Mouse (Mus musculus): ENCODE results near the gene Wfdc21. TPM values are rescaled to one million over a fixed set of nuclear protein-coding genes. Genes with fewer than 3 reads are reported as not detected.

The Wfdc21 gene
- polyA plus RNA-seq, 1 experiment = 0.36 TPM

DNA sequence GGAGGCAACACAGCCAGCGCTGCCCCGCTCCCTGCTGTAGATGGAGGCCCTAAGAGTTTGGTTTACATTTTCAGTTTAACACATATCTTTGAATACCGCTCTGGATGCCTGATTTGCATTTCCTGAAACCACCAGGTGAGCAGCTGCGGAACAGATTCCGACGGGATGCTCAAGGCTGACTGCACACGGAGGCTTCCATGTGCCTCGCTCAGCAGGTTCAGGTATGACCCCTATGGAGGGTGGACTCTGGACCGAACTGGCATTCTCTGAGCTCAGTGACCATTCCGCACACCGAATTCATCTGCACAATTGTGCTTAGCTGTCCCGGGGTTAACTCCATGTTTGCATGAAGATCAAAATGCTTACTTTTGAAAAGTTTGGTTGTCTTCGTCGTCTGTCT, 46.5 kb downstream of the Wfdc21 start:
- no peak for DNase-seq
- Histone ChIP-seq H3K27ac (ENCODE audit: insufficient read depth, low read length) (no peak overlapping the region), H3K4me1 (ENCODE audit: control insufficient read depth, insufficient read depth, low read length) (no peaks in the 10 kb centered on the region), H3K27me3 (ENCODE audit: control insufficient read depth, insufficient read depth, low read length) (no peaks in the 10 kb centered on the region), H3K4me3 (replicated peaks; ENCODE audit: insufficient read depth, low read depth, low read length) (no peak overlapping the region)
- TF ChIP-seq POLR2A (IDR thresholded peaks at IDR 0.05; ENCODE audit: borderline replicate concordance, insufficient read depth, low read length) = no peak
- WGBS = 78% methylated on average over 14 of the region's 14 CpGs

DNA sequence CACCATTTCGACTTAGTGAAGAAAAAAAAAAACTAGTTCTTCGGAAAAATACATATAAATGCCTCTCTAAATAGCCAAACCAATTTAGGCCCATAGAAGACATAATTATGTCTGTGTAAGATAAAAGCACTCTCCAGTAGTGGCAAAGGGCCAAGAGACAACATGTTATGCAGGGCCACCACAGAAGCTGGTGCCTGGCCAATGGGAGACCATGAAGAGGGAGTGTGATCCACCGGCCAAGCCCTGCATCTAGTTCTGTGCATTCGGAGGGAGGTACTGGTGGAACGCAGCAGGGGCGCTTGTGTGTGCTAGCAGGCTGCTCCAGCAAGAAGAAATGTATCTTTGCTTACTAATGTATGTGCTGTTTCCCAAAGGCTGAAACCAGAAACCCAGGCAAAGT, 49.4 kb downstream of the Wfdc21 start:
- DNase-seq = no peak
- 36% methylated on average over 6 of the region's 6 CpGs for WGBS
- H3K4me1 ChIP-seq (ENCODE audit: control insufficient read depth, insufficient read depth, low read length) = no peaks in the 10 kb centered on the region
- no peak overlapping the region for H3K27ac ChIP-seq (ENCODE audit: insufficient read depth, low read length)
- no peak overlapping the region for H3K4me3 ChIP-seq (replicated peaks; ENCODE audit: insufficient read depth, low read depth, low read length)
- no peaks in the 10 kb centered on the region for H3K27me3 ChIP-seq (ENCODE audit: control insufficient read depth, insufficient read depth, low read length)
- TF ChIP-seq CTCF (IDR thresholded peaks at IDR 0.05; ENCODE audit: borderline replicate concordance, insufficient read depth, low read depth, low read length) (no peak), POLR2A (IDR thresholded peaks at IDR 0.05; ENCODE audit: borderline replicate concordance, insufficient read depth, low read length) (no peak)

DNA sequence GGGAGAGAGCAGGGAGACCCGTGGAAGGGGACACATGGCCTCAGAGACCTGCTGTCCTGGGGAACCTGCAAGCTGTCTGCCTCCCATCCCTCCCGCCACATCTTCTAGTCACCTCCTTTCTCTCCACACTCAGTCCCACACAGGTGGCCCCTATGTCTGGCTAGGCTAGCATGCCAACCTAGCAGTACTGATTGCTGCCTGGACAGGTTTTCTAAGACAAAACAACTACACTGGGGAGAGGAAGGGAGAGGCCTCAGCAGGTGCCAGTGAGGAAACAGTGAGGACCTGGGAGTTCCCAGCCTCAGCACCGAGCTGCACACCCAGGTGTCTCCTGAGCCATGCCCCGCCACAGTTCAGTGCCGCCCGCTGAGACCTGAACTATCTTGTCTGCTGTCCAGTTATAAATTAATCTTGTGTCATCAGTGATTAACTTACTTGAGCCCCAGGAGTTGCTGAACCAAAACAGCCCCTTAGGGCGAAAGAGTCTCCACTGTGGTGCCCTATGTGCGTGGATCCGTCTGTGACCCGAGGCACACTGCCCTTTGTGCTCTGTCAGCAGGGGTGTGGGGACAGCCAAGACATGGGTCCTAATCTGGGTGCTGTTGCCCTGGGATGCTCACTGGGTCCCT, 50.4 kb downstream of the Wfdc21 start:
- H3K4me1 ChIP-seq (ENCODE audit: control insufficient read depth, insufficient read depth, low read length) = no peaks in the 10 kb centered on the region
- TF ChIP-seq CTCF (IDR thresholded peaks at IDR 0.05; ENCODE audit: borderline replicate concordance, insufficient read depth, low read depth, low read length) (no peak), POLR2A (IDR thresholded peaks at IDR 0.05; ENCODE audit: borderline replicate concordance, insufficient read depth, low read length) (no peak)
- WGBS = 71% methylated on average over 10 of the region's 10 CpGs
- no peak overlapping the region for H3K27ac ChIP-seq (ENCODE audit: insufficient read depth, low read length)
- no peaks in the 10 kb centered on the region for H3K27me3 ChIP-seq (ENCODE audit: control insufficient read depth, insufficient read depth, low read length)
- no peak for DNase-seq
- no peak overlapping the region for H3K4me3 ChIP-seq (replicated peaks; ENCODE audit: insufficient read depth, low read depth, low read length)

DNA sequence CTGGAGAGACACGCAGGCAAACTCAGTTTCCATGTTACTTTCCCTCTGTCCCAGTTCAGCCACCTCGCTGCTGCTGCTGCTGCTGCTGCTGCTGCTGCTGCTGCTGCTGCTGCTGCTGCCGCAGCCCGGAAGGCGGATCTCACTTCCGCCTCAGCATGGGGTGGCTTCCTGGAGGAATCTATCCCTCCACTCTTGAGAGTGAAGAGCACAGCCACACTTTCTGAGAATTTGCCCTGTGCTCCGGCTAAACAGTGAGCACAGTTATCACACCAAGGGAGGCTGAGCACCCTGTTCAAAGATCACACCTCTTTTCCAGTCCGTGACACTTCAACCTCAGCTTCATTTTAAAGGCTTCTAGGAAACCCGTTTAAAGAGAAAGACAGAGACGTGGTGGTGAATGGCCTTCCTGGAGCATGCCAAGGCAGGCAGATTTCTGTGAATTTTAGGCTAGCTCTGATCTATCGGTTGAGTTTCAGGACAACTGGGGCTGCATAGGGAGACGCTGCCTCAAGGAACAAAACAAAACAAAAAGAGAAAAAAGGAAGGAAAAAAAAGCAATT, 53.2 kb downstream of the Wfdc21 start:
- 69% methylated on average over 12 of the region's 12 CpGs for WGBS
- no peak for DNase-seq
- no peaks in the 10 kb centered on the region for H3K27me3 ChIP-seq (ENCODE audit: control insufficient read depth, insufficient read depth, low read length)
- no peaks in the 10 kb centered on the region for H3K4me1 ChIP-seq (ENCODE audit: control insufficient read depth, insufficient read depth, low read length)
- no peak overlapping the region for H3K27ac ChIP-seq (ENCODE audit: insufficient read depth, low read length)
- no peak overlapping the region for H3K4me3 ChIP-seq (replicated peaks; ENCODE audit: insufficient read depth, low read depth, low read length)
- no peak for TF ChIP-seq CTCF (IDR thresholded peaks at IDR 0.05; ENCODE audit: borderline replicate concordance, insufficient read depth, low read depth, low read length)
- no peak for TF ChIP-seq POLR2A (IDR thresholded peaks at IDR 0.05; ENCODE audit: borderline replicate concordance, insufficient read depth, low read length)

DNA sequence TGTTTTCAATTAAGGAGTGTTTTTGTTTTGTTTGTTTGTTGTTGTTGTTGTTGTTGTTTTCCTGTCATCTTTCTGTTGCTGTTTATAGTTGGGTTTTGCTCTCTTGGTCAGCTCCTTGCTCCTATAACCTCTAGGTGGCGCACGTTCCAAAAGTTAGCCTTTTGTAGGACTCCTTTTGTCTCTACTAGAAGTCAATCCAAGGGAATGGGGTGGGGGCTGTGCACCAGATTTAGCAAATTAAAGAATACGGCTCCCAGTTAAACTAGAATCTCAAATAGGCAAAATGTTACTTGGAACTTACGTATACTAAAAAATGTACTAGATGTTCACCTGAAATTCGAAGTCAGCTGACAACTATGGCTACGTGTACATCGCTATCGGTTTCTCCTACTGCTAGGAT, 55.4 kb downstream of the Wfdc21 start:
- no peaks in the 10 kb centered on the region for H3K4me1 ChIP-seq (ENCODE audit: control insufficient read depth, insufficient read depth, low read length)
- H3K27me3 ChIP-seq (ENCODE audit: control insufficient read depth, insufficient read depth, low read length) = no peaks in the 10 kb centered on the region
- no peak for TF ChIP-seq POLR2A (IDR thresholded peaks at IDR 0.05; ENCODE audit: borderline replicate concordance, insufficient read depth, low read length)
- TF ChIP-seq CTCF (IDR thresholded peaks at IDR 0.05; ENCODE audit: borderline replicate concordance, insufficient read depth, low read depth, low read length) = 0 out of 2 replicates have a peak, but pooled peaks have one; percentile 3
- H3K27ac ChIP-seq (ENCODE audit: insufficient read depth, low read length) = no peak overlapping the region
- no peak for DNase-seq
- WGBS = 70% methylated on average over 8 of the region's 8 CpGs
- no peak overlapping the region for H3K4me3 ChIP-seq (replicated peaks; ENCODE audit: insufficient read depth, low read depth, low read length)

Other genes starting within 250 kb of the Wfdc21 start
- gene Heatr9, start 224.8 kb upstream of the Wfdc21 start, polyA plus RNA-seq (2012; rRNA removed) = not detected in 2 replicates
- gene Ccl5, start 216.4 kb upstream of the Wfdc21 start, polyA plus RNA-seq (2012; rRNA removed) = 0.85 and 1.3 TPM in 2 replicates
- gene Ccl9, start 168.3 kb upstream of the Wfdc21 start, polyA plus RNA-seq (2012; rRNA removed) = 0.62 and 0.87 TPM in 2 replicates
- gene Ccl6, start 153.9 kb upstream of the Wfdc21 start, polyA plus RNA-seq (2012; rRNA removed) = 1.0 and 1.7 TPM in 2 replicates
- gene Rpl9-ps1, start 101.3 kb upstream of the Wfdc21 start, polyA plus RNA-seq (2012; rRNA removed) = not detected in 2 replicates
- 0.25 and 0.41 TPM in 2 replicates for gene Ccl3, start 97.6 kb upstream of the Wfdc21 start, polyA plus RNA-seq (2012; rRNA removed)
- 0.25 and 0.32 TPM in 2 replicates for gene Ccl4, start 84.4 kb upstream of the Wfdc21 start, polyA plus RNA-seq (2012; rRNA removed)
- gene Wfdc17, start 42.9 kb upstream of the Wfdc21 start, polyA plus RNA-seq (2012; rRNA removed) = 0.51 and 1.1 TPM in 2 replicates
- 3.0 and 5.3 TPM in 2 replicates for gene Wfdc18, start 37.9 kb upstream of the Wfdc21 start, polyA plus RNA-seq (2012; rRNA removed)
- 17.4 and 19.0 TPM in 2 replicates for gene Heatr6, start 6.8 kb downstream of the Wfdc21 start, polyA plus RNA-seq (2012; rRNA removed)
- gene Hnf1b, start 103.1 kb downstream of the Wfdc21 start, polyA plus RNA-seq (2012; rRNA removed) = 0.17 and 0.20 TPM in 2 replicates
- 17.8 and 19.6 TPM in 2 replicates for gene Ddx52, start 195.1 kb downstream of the Wfdc21 start, polyA plus RNA-seq (2012; rRNA removed)
- 26.6 and 27.9 TPM in 2 replicates for gene Synrg, start 217.5 kb downstream of the Wfdc21 start, polyA plus RNA-seq (2012; rRNA removed)

All from cerebellum, adult 2 months (tissue).